Mouse (Mus musculus) cerebellum, adult 2 months (tissue): ENCODE measurements around the gene Rnf207.

Experiments
- CTCF ChIP-seq: fragments of 200-500 bp; IDR thresholded peaks from 2 replicates; pipeline ENCODE4 v1.5.1; 2011; ENCODE audit warnings: low read depth, mild to moderate bottlenecking, control low read depth, low read length, moderate library complexity, borderline replicate concordance; ENCODE audit not compliant: insufficient read depth
- POLR2A ChIP-seq: fragments of 200-500 bp; IDR thresholded peaks from 2 replicates; pipeline ENCODE4 v1.6.1; 2011; ENCODE audit warnings: low read length, control low read depth, borderline replicate concordance; ENCODE audit not compliant: insufficient read depth

DNA sequence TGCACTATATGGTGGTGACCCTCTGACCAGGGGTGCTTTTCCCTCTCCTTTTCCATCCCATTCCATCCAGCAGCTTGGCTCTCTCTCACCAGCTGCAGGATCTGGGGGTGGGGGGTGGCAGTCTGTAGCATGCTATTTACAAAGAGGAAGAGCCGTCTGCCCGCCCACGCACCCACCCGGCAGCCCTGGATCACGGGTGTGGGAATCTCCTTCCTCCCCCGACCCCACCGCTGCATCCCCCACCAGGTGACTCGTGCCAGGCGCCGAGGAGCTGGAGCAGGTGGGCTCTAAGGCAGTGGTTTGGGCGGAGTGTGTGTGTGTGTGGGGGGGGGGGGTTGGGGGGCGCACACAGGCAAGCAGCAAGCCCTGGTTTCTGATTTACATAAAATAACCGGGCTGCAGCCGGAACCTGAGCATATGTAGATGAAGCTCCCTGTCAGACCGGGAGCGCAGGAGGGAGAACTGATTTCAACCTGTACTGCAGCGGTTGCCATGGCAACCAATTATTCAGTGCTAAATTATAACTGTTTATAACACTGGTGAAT lies 31.1 kb upstream of the Rnf207 start:
- no peak for TF ChIP-seq CTCF
- no peak for TF ChIP-seq POLR2A
